Mouse (Mus musculus): ENCODE measurements around the gene Gart.

- TF ChIP-seq POLR2AphosphoS2 (IDR thresholded peaks at IDR 0.05; ENCODE audit: insufficient read length, low read depth), result no peak
- TF ChIP-seq MAX (IDR thresholded peaks at IDR 0.05; ENCODE audit: low read depth), result no peak
- TF ChIP-seq POLR2A (IDR thresholded peaks at IDR 0.05; ENCODE audit: insufficient read length, low read depth), result no peak
- TF ChIP-seq MYOG (IDR thresholded peaks at IDR 0.05; ENCODE audit: control insufficient read depth in 1 of 3, insufficient read depth in 1 of 3, insufficient read length in 2 of 3, low read depth in 2 of 3), result no peak
- peak in 2 of 3 experiments; percentile 59 to 95 for TF ChIP-seq MYOD1 (IDR thresholded peaks at IDR 0.05; ENCODE audit: control insufficient read depth in 1 of 3, insufficient read length in 2 of 3, low read depth in 2 of 3)
- no peak for TF ChIP-seq TCF3 (IDR thresholded peaks at IDR 0.05; ENCODE audit: insufficient read length, low read depth)
- TF ChIP-seq E2F4 (IDR thresholded peaks at IDR 0.05; ENCODE audit: insufficient read depth), result no peak
- TF ChIP-seq USF1 (IDR thresholded peaks at IDR 0.05; ENCODE audit: low read depth), result no peak
Measured at GRCm38 (mm10) chr16:91606958-91607357, 39.8 kb downstream of the Gart start.

All from myocyte (in vitro differentiated cells).